Mouse (Mus musculus) granulocyte monocyte progenitor cell, adult 5-6 weeks (primary cell): ENCODE data around the gene Mvb12b. TPM values are rescaled to one million over a fixed set of nuclear protein-coding genes. Genes with fewer than 3 reads are reported as not detected.

ENCODE experiments used
- ATAC-seq: replicated peaks from 2 replicates; pipeline ENCODE4 v1.8.0; 2016; ENCODE audit warnings: mild to moderate bottlenecking, moderate TSS enrichment, inconsistent platforms; ENCODE audit not compliant: poor library complexity, severe bottlenecking
- total RNA-seq, 2 experiments: library from RNA; stranded (forward) in 1 of 2; stranded (reverse) in 1 of 2; fragments of 200-712, 200-1000 nt in 1 of 2; fragments of >200 nt in 1 of 2; fragmentation: Nextera tagmentation in 1 of 2; gene quantifications; 2 replicates each; pipeline ENCODE4 v1.2.3; 2014 to 2017

The Mvb12b gene
- total RNA-seq, 2 experiments from 2014 or later: 16.6 to 46.2 TPM

DNA sequence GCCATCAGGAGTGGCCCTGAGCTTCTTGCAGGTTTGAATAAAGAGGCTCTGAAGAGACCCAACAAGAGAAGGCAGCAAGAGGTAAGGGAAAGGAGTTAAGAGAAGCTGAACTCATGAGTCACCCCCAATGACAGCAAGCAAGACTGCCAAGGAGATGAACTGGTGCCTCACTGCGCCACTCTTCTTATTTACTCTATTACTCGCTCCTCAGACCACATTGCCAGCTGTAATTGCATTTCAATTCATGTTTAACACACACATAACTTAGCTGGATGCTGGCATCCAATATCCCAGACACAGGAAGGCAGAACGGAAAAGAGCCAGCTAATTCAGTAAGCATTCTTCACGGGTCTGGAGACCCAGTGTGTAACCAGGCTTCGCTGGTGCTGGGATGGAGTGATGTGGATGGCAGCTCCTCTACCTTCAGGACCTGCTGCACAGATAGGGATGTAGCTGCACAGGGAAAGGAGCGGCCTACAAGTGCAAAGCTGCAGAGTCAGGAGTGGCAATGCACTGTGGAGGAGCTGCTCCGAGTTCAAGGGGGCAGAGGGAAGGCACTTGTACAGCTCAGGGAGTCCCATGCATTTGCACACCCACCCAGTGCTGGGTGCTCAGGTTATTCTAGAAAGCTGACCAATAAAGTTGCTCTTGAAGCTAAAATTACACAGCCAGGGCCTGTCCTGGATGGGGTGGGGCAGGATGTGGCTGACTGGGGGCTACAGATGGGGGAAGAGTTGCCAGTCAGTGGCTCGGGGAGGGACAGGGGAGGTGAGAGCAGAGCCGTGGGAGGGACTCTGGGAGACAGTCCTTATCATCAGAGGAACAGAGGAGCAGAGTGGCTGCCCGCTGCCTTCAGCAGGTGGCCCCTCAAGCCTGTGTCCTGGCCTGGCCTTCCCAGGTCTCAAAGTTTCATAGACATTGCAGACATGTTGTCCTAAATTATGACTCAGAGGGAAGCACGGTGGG is 34.5 kb downstream of the Mvb12b start:
- ATAC-seq: peak; percentile 63

DNA sequence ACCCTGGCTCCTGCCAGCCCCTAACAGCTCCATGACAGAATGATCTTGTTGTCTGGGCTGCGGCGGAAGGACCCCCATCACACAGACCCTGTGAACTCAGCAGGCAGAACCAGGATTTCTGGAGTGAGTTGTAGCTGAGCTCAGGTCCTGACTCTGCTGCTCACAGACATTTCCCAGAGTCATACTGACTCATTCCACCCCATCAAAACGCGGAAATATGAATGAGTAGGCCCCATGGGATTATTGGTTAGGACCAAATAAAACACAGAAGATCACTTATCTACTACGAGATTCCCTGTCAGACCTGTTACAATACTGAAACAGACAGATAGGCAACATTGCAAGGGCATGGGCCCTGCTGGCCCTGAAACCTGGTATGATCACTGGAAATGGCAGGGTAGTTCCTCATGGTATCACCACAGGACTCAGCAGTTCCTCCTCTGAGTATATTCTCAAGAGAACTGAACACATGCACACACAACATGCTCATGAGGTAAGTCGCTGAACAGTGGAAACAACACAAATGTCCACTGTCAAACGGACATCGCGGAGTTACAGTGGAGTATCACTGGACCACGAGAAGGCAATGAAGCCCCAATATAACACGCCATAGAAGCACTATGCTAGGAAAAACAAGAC is 40.4 kb downstream of the Mvb12b start:
- ATAC-seq: peak; percentile 79

DNA sequence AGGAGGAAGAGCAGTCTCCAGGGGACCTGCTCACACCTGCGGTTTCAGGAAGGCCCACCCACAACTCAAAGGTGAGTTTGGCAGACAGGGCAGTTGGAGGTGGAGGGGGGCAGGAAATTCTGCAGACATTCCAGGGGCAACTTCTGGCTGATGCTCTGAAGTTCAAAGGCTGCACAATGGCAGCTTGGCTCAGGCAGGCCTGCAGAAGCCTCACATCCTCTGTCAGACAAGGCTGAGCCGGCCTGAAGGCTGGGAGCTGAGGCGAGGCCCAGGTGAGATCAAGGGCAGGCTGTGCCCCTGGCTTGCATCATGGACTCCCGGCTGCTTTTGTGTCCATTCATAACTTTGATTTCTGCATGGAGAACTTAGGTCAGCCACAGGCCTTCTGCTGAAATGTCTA is 41.1 kb downstream of the Mvb12b start:
- no peak for ATAC-seq

DNA sequence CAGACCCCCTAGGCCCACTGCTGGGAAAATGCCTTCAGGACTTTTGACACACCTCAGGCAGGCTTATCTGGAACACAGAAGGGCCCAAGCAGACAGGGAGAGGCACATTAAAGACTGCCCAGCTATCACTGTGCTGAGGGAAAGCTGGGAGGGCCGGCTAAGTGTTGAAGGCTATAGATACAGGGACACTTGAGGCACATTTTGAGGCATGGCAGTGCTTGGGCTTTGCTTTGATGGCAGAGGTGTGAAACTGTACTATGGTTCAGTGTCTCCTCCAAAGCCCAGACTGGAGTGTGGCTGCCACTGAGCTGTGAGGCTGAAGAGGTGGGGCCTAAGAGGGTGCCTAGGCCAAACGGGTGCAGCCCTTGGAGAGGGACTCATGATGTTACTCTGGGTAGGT is 44.1 kb downstream of the Mvb12b start:
- no peak for ATAC-seq

DNA sequence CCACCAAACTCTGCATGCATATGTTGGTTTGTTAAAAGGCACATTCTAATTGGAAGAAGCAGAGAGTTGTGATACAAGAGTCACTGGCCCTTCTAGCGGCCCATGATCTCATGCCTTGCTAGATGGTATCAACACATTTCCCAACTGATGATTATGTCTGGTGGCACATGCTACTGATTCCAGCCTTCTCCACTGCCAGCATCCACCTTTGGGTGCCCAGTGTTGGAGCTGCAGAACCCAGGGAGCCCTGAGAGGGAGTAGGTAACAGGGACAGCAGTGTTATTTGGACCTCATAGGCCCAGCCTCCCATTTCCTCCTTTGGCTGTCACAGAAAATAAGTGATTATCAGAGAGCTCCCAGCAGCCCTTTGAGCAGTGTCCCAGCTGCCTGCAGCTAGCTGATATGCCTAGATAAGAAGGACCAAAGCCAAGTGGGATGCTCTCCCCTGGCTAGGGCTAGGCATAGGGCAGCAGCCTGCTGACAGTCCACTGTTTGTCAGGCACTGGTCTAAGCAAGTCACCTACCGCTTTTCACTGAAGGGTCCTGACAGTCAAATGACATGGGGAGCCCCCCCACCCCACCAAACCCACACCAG is 44.7 kb downstream of the Mvb12b start:
- ATAC-seq: no peak

DNA sequence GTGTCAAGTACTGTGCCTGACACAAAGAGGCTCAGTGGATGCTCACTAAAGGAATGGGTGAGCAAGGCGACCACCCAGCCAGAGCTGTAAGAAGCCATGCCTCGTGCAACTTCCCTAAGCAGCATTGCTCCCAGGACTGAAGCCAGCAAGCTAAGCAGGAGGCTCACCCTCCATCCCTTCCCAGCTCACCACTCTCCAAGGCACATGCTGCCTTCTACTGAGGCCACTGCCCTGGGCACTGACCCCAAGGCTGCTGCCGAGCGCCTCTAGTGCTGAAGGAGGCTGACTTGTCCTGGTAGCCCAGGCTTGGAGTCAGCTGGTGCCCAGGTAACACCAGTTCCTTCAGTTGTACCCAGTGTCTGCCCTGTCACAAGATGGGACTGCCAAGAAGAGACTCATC is 45.8 kb downstream of the Mvb12b start:
- ATAC-seq: no peak

DNA sequence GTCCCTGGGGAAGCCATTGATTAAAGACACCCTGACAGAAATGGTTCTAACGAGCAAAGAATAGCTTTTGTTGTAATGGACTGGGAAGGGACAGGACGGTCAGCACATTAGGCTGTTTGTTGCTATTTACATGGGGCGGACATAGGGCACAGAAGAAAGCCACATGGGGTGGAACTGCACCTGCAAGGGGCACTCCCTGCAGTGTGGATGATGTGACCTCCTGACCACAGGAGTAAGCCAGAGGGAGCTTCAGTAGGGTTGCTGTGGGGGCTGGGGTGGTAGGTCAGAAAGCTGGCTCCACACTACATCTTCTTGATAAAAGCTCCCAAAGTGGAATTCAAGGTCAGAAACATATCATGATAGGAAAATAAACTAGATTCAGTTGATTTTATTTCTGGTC is 47.3 kb downstream of the Mvb12b start:
- ATAC-seq: no peak

DNA sequence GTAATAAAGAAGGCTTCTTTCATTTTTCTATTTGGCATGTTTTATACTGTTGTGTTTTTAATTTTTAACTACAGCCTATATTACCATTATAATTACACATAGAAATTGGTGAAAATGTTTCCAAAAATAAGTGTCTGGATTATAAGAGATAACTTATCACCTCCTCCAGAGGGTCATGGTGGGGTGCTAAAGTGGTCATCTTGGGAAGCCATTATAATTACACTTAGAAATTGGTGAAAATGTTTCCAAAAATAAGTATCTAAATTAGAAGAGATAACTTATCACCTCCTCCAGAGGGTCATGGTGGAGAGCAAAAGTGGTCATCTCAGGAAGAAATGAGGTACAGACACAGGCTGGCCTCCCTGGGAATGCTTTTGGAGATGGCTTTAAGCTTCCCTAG is 48.5 kb downstream of the Mvb12b start:
- ATAC-seq: no peak

DNA sequence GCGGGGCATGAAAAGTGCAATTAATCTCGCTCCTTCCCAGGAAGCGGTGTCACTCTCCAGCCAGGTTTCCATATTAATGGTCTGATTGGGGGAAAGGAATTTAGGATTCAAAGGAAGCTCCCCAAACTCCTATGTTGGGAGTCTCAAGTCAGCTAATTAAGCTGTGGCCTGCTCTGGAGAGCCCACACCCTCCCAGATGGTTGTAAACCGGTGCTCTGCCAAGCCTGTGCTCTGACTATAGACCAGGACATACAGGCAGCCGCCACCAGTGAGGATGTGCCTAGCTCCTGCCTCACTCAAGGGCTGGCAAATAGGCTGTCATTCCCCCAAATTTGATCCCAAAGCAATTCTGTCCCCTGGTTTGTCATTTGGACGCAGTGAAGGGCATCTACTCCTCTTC is 50.4 kb downstream of the Mvb12b start:
- ATAC-seq: no peak

DNA sequence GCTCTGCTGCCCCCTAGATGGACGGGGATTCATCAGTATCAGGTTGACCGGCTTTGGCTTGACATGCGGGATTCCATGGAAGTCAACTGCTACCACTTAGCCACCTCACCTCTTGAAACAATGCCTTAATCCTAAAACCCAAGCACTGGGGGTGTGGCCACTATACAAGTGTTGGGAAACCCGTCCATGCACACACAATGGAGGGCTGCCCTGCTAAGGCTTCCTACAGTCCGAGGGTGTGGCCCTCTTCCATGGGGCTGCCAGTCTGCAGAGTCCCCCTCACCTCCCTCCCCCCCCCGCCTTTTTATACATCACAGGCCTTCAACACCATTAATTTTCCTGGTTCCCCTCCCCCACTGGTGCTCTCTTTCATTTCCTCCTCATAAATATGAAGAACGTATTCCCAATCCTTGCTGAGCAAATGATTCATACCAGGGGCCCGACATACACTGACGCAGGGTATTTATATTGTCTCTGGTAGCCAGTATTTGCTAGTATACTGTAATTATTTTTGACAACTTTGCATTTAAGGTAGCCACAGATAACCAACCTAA is 51.0 kb downstream of the Mvb12b start:
- ATAC-seq: no peak

DNA sequence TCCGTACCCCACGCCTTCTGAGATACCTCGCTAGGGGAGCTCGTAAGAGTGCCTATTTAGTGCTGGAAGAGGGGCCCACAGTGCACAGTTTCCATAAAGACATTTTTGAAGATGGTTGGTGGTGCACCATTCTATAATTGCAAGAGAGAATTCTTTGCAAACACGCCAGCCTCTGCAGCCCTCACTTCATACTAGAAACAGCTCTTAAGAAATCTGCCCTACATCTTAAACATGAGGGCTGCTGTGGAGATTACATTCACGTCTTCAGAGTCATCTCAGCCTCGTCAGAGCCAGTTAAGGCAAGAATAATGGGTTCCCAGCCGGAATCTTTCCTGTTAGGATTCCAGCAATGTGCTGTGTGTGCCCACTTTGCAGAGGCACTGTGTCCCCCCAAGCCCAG is 52.7 kb downstream of the Mvb12b start:
- no peak for ATAC-seq

DNA sequence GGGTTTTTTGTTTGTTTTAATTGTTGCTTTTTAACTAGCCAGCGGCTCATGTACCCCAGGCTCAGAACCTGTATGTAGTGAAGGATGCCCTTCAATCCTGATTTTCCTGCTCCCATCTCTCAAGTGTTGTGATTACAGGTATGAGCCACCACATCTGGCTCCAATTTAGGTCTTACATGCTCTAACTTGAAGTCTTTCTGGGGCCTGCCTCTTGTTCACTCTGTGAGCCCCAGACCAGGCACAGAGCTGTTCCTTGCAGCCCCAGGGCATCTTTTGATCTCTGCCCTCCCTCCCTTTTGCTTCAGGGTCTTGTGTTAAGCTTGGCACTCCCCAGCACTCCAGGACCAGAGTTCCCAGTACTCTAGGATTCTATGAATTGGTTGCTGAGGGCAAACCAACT is 53.8 kb downstream of the Mvb12b start:
- no peak for ATAC-seq

DNA sequence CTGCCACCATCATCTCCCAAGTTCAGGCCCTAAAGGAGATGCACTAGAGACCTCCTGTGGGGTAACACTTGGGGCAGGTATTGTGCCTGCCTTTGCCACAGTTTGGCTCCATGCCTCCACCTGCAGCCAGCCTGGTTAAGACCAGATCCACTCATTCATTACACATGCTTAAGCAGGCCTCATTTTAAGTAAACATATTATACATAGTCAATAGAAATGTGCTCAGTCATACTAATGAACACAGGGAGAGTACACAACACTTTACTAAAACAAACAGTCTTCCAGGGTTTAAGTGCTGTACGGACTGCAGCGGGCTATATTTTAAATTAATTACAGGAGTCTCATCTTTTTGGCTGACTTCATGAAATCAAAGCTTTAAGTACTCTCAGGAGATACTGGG is 57.9 kb downstream of the Mvb12b start:
- ATAC-seq: no peak

DNA sequence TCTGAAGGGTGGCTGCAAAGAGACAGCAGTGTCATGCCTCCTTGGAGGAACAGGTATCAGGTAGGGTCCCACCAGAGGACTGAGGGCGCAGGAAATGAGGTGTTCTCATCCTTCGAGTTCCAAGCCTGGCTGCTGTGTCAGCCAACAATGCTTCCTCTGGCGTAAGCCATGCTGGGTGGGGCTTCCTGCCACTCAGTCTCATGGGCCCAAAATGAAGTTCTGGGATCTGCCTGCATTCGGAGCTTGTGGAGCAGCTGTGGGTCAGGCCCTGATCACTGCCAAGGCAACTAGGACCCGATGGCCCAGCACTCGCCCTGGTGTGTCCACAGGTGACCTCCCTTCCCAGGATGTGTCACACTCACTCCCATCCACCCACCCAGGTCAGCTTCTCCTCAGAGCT is 61.0 kb downstream of the Mvb12b start:
- ATAC-seq: no peak

DNA sequence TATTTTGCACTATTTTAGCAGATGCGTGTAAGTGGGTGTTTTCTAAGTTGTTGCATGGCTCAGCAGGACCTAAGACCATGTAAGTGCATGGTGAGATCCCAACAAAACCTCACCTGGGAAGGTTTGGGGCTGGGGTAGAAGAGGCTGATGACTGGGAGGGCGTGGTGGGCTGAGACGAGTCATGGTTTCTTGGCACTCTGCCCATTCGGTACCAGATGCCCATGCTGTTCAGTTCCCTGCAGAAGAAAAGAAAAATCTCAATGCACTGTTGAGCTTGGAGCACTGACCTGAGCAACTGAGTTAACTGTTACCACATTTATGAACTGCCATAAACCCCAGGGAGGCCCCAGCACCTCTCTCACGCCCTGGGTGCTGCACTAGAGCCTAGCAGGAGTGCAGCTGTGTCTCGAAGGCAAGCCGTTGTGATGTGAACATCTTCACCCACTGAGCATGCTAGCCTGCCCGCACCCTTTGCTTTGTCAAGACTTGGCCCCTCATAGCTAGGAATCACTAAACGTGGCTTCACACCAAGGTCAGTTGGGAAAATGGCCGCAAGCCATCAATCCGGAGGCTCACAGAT is 62.7 kb downstream of the Mvb12b start:
- ATAC-seq: no peak

DNA sequence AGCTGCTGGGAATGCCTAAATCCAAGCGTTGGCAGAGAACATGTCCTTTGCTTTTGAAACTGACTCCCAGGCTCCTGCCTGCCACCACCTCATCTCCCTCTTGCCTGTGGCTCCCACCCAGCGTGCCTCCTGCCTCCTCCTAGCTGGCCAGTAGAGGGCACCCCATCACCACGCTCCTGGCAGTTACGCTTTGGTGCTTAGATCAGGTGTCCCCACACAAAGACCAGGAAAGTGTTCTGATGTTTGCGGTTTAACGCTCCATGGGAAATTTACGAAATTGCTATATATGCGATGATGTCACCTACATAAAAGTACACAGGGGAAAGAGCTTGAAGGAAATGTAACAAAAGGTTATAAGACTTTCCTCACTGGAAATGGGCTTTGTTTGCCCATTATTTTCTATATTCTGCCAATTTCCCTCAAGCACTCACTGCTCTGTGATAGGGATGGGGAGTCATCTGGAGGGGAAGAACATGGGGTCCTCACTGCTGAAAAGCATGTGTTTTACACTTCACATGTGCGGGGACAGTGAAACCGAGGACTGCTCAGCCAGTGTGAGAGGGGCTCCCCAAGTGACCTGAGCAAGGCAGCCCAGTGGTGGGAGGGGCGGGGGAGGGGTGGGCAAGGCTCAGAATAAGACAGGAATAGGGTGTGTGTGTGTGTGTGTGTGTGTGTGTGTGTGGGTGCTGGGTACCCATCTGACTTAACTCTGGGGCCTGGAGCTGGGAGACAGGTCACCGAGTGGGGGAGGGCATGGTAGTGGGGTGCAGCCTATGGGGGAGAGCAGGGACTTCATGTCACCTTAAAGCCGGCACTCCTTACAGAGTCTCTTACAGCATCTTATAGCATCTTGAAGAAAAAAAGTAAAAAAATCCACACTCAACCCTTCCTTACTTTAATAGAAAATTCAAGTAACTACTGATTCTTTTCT is 65.8 kb downstream of the Mvb12b start:
- peak; percentile 98 for ATAC-seq

DNA sequence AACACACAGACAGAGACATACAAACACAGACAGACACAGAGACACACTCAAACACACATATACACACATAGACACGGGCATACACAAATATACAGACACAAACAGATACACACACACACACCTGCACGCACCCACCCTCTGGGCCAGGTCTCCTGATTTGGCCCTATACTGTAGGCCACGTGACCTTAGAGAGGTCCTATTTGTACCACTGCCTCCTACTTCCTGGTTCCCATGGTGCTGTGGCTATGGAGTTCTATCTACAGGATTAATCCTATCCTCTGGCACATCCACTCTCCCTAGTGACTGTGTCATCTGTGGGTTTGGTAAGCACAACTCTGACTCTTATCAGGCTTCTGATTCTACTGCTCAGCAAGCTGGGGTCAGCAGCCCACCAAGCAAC is 67.3 kb downstream of the Mvb12b start:
- ATAC-seq: no peak

DNA sequence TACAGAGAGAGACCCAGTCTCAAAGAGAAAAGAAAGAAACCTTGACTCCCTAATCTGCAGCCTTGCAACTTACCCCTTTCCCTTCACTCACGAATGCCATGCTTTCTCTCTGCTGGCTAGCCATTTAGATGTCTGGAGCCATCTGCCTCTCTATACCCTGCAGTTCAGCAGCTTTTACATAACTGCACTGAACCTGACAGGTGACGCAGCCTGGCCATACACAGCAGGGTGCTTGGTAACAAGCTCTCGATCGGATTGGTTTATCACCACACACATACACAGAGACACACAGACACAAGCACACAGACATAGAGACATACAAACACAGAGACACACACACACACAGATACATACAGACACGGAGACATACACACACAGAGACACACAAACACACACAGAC is 67.7 kb downstream of the Mvb12b start:
- no peak for ATAC-seq

DNA sequence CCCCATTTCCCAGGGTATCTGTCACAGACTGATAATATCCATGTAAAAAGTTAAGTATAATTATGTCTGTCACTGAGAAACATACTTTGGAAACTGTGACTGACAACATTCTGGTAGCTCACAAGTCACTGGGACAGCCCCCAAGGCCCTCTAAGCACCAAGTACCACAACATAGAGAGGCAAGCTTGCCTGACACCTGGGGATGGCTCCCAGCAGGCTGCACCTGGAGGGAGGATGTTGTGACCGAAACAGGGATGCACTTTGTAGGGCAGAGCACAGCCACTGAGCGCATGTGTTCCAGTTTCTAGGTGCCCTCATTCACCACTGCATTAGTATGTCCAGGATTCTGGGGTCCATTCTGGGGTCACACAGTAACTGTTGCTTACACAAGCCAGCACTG is 69.4 kb downstream of the Mvb12b start:
- no peak for ATAC-seq
